Mouse (Mus musculus) midbrain, embryonic 12.5 days (tissue): Measurements from ENCODE around the gene Dok4. TPM values are rescaled to one million over a fixed set of nuclear protein-coding genes. Genes with fewer than 3 reads are reported as not detected.

Source experiments
- ATAC-seq: fragments of 200-750 bp; cut with Nextera tagmentation; 2 replicates; pipeline ENCODE4 v1.8.0; 2017; ENCODE audit warnings: low read depth, moderate TSS enrichment, moderate library complexity; ENCODE audit not compliant: low FRiP score
- H3K27ac ChIP-seq: fragments of 300-500 bp; sonication (generic); replicated peaks from 2 replicates; pipeline ENCODE4 v1.5.1; 2016; ENCODE audit warnings: mild to moderate bottlenecking
- H3K27me3 ChIP-seq: fragments of 300-500 bp; sonication (generic); 2 replicates; pipeline ENCODE4 v1.6.1; 2016; ENCODE audit warnings: mild to moderate bottlenecking
- H3K36me3 ChIP-seq: fragments of 300-500 bp; sonication (generic); 2 replicates; pipeline ENCODE4 v1.6.1; 2016
- H3K4me1 ChIP-seq: fragments of 300-500 bp; sonication (generic); 2 replicates; pipeline ENCODE4 v1.6.1; 2016
- H3K4me2 ChIP-seq: fragments of 300-500 bp; sonication (generic); replicated peaks from 2 replicates; pipeline ENCODE4 v1.6.1; 2016; ENCODE audit warnings: mild to moderate bottlenecking, moderate library complexity
- H3K4me3 ChIP-seq: fragments of 300-500 bp; sonication (generic); 2 replicates; pipeline ENCODE4 v1.5.1; 2016; ENCODE audit warnings: mild to moderate bottlenecking
- H3K9ac ChIP-seq: fragments of 300-500 bp; sonication (generic); replicated peaks from 2 replicates; pipeline ENCODE4 v1.6.1; 2016; ENCODE audit warnings: mild to moderate bottlenecking, moderate library complexity
- H3K9me3 ChIP-seq: fragments of 300-500 bp; sonication (generic); 2 replicates; pipeline ENCODE4 v1.6.1; 2016; ENCODE audit warnings: mild to moderate bottlenecking
- WGBS: fragments of 180-500 bp; shearing (Covaris S2); methylation state at CpG from one replicate; pipeline ENCODE4 v1.1.7; 2016; 5-methylcytosine and 5-hydroxymethylcytosine counted together
- polyA plus RNA-seq: library from polyadenylated mRNA; unstranded; fragments of >200 nt; fragmentation: Nextera tagmentation; extraction: Ambion mirVana; gene quantifications from 2 replicates; pipeline ENCODE4 v1.2.1, GENCODE M21; 2016

The Dok4 gene
- polyA plus RNA-seq, result 24.8 and 26.6 TPM in 2 replicates

GRCm38 (mm10) chr8:94876197-94876730 lies at the start of gene Dok4:
TSS of gene Dok4 (minus strand) at chr8:94876330.
- whole genome bisulfite sequencing, result under 1% methylated on average over 17 of the region's 37 CpGs
- Histone ChIP-seq H3K36me3 (no peaks in the 10 kb centered on the region), H3K27me3 (peaks cover 51% of the 10 kb centered on the region), H3K4me2 (peak within 1 kb of the TSS; percentile 97), H3K27ac (no peak within 1 kb of the TSS), H3K9ac (peak within 1 kb of the TSS; percentile 63), H3K4me1 (peaks cover 36% of the 10 kb centered on the region), H3K4me3 (peak within 1 kb of the TSS; percentile 59), H3K9me3 (no peaks in the 10 kb centered on the region)
- peak; percentile 75 for ATAC-seq

GRCm38 (mm10) chr8:94923405-94923804 lies 47.3 kb upstream of the Dok4 start, which contains the start of gene Adgrg5:
TSS of gene Adgrg5 (plus strand) at chr8:94923694.
- Histone ChIP-seq H3K27me3 (peaks cover 2% of the 10 kb centered on the region), H3K9me3 (no peaks in the 10 kb centered on the region), H3K4me3 (no peak within 1 kb of the TSS), H3K9ac (no peak within 1 kb of the TSS), H3K4me1 (no peaks in the 10 kb centered on the region), H3K36me3 (no peaks in the 10 kb centered on the region), H3K27ac (no peak within 1 kb of the TSS), H3K4me2 (no peak within 1 kb of the TSS)
- ATAC-seq, result no peak
- WGBS, result 56% methylated on average over 8 of the region's 8 CpGs

GRCm38 (mm10) chr8:94922602-94923001 lies 46.5 kb upstream of the Dok4 start:
- ATAC-seq, result no peak
- no peak overlapping the region for H3K4me3 ChIP-seq
- no peaks in the 10 kb centered on the region for H3K36me3 ChIP-seq
- peaks cover 4% of the 10 kb centered on the region; the same call in 1 of the 2 replicates for H3K4me1 ChIP-seq
- H3K27me3 ChIP-seq, result peaks cover 10% of the 10 kb centered on the region
- H3K9me3 ChIP-seq, result no peaks in the 10 kb centered on the region
- H3K9ac ChIP-seq, result no peak overlapping the region
- no peak overlapping the region for H3K4me2 ChIP-seq
- no peak overlapping the region for H3K27ac ChIP-seq
- WGBS, result 30% methylated on average over 8 of the region's 8 CpGs

- Histone ChIP-seq H3K27me3 (peaks cover 13% of the 10 kb centered on the region), H3K4me2 (no peak overlapping the region), H3K9ac (no peak overlapping the region), H3K4me1 (peaks cover 7% of the 10 kb centered on the region; the same call in 1 of the 2 replicates), H3K9me3 (no peaks in the 10 kb centered on the region), H3K4me3 (no peak overlapping the region), H3K27ac (no peak overlapping the region), H3K36me3 (no peaks in the 10 kb centered on the region)
- no peak for ATAC-seq
- WGBS, result 68% methylated on average over 6 of the region's 6 CpGs
Measured at GRCm38 (mm10) chr8:94922176-94922575, 46.0 kb upstream of the Dok4 start.

GRCm38 (mm10) chr8:94919256-94919655 lies 43.1 kb upstream of the Dok4 start:
- Histone ChIP-seq H3K4me2 (no peak overlapping the region), H3K9ac (no peak overlapping the region), H3K36me3 (no peaks in the 10 kb centered on the region), H3K4me1 (peaks cover 23% of the 10 kb centered on the region), H3K4me3 (no peak overlapping the region), H3K27ac (no peak overlapping the region), H3K9me3 (no peaks in the 10 kb centered on the region), H3K27me3 (peaks cover 35% of the 10 kb centered on the region)
- ATAC-seq, result no peak

- ATAC-seq, result peak; percentile 45
- Histone ChIP-seq H3K27ac (no peak within 1 kb of the TSS), H3K4me3 (peak within 1 kb of the TSS; percentile 63), H3K9me3 (no peaks in the 10 kb centered on the region), H3K4me2 (peak within 1 kb of the TSS; percentile 75), H3K4me1 (peaks cover 31% of the 10 kb centered on the region), H3K36me3 (no peaks in the 10 kb centered on the region), H3K9ac (peak within 1 kb of the TSS; percentile 74), H3K27me3 (peaks cover 48% of the 10 kb centered on the region)
- WGBS, result 3% methylated on average over 41 of the region's 51 CpGs
Measured at GRCm38 (mm10) chr8:94917851-94918495, 41.8 kb upstream of the Dok4 start, which contains the start of gene Ccdc102a. TSS of gene Ccdc102a (minus strand) at chr8:94918098.

- Histone ChIP-seq H3K9ac (peak overlapping the region; percentile 74), H3K9me3 (no peaks in the 10 kb centered on the region), H3K4me3 (peak overlapping the region; percentile 63), H3K27me3 (peaks cover 54% of the 10 kb centered on the region), H3K4me2 (peak overlapping the region; percentile 75), H3K27ac (no peak overlapping the region), H3K36me3 (no peaks in the 10 kb centered on the region), H3K4me1 (peaks cover 34% of the 10 kb centered on the region)
- peak; percentile 93 for ATAC-seq
- 1% methylated on average over 27 of the region's 27 CpGs for WGBS
Measured at GRCm38 (mm10) chr8:94917352-94917751, 41.2 kb upstream of the Dok4 start.

- peaks cover 58% of the 10 kb centered on the region for H3K27me3 ChIP-seq
- peak overlapping the region; percentile 63 for H3K4me3 ChIP-seq
- WGBS, result 7% methylated on average over 10 of the region's 10 CpGs
- H3K36me3 ChIP-seq, result no peaks in the 10 kb centered on the region
- H3K4me1 ChIP-seq, result peaks cover 34% of the 10 kb centered on the region
- no peak overlapping the region for H3K27ac ChIP-seq
- peak overlapping the region; percentile 75 for H3K4me2 ChIP-seq
- ATAC-seq, result no peak
- H3K9me3 ChIP-seq, result no peaks in the 10 kb centered on the region
- H3K9ac ChIP-seq, result peak overlapping the region; percentile 74
Measured at GRCm38 (mm10) chr8:94916960-94917324, 40.8 kb upstream of the Dok4 start.

GRCm38 (mm10) chr8:94916311-94916959 lies 40.3 kb upstream of the Dok4 start:
- 43% methylated on average over 9 of the region's 9 CpGs for WGBS
- peaks cover 34% of the 10 kb centered on the region for H3K4me1 ChIP-seq
- no peaks in the 10 kb centered on the region for H3K9me3 ChIP-seq
- H3K9ac ChIP-seq, result no peak overlapping the region; the same call in 1 of the 2 replicates
- H3K36me3 ChIP-seq, result no peaks in the 10 kb centered on the region
- ATAC-seq, result no peak
- H3K27ac ChIP-seq, result no peak overlapping the region
- H3K27me3 ChIP-seq, result peaks cover 63% of the 10 kb centered on the region
- H3K4me2 ChIP-seq, result peak overlapping the region; percentile 75
- peak overlapping the region; percentile 63 for H3K4me3 ChIP-seq

GRCm38 (mm10) chr8:94914701-94915101 lies 38.6 kb upstream of the Dok4 start:
- Histone ChIP-seq H3K27me3 (peaks cover 64% of the 10 kb centered on the region), H3K4me2 (no peak overlapping the region), H3K9me3 (no peaks in the 10 kb centered on the region), H3K36me3 (no peaks in the 10 kb centered on the region), H3K4me3 (no peak overlapping the region), H3K27ac (no peak overlapping the region), H3K4me1 (peaks cover 34% of the 10 kb centered on the region), H3K9ac (no peak overlapping the region)
- 78% methylated on average over 3 of the region's 3 CpGs for WGBS
- no peak for ATAC-seq

- no peak for ATAC-seq
- Histone ChIP-seq H3K27ac (no peak overlapping the region), H3K4me2 (no peak overlapping the region), H3K36me3 (no peaks in the 10 kb centered on the region), H3K4me1 (peaks cover 34% of the 10 kb centered on the region), H3K4me3 (no peak overlapping the region), H3K9ac (no peak overlapping the region), H3K9me3 (no peaks in the 10 kb centered on the region), H3K27me3 (peaks cover 64% of the 10 kb centered on the region)
- WGBS, result 88% methylated on average over 6 of the region's 6 CpGs
Measured at GRCm38 (mm10) chr8:94914256-94914655, 38.1 kb upstream of the Dok4 start.

GRCm38 (mm10) chr8:94913061-94913660 lies 37.0 kb upstream of the Dok4 start:
- Histone ChIP-seq H3K4me2 (peak overlapping the region; percentile 68), H3K4me1 (peaks cover 34% of the 10 kb centered on the region), H3K36me3 (no peaks in the 10 kb centered on the region), H3K4me3 (peak overlapping the region; percentile 49), H3K9me3 (no peaks in the 10 kb centered on the region), H3K9ac (peak overlapping the region; percentile 57), H3K27me3 (peaks cover 60% of the 10 kb centered on the region), H3K27ac (no peak overlapping the region)
- ATAC-seq, result peak; percentile 69
- WGBS, result 4% methylated on average over 70 of the region's 77 CpGs
